ENCODE assay signal across 8 mouse cellular contexts in the genomic region with DNA sequence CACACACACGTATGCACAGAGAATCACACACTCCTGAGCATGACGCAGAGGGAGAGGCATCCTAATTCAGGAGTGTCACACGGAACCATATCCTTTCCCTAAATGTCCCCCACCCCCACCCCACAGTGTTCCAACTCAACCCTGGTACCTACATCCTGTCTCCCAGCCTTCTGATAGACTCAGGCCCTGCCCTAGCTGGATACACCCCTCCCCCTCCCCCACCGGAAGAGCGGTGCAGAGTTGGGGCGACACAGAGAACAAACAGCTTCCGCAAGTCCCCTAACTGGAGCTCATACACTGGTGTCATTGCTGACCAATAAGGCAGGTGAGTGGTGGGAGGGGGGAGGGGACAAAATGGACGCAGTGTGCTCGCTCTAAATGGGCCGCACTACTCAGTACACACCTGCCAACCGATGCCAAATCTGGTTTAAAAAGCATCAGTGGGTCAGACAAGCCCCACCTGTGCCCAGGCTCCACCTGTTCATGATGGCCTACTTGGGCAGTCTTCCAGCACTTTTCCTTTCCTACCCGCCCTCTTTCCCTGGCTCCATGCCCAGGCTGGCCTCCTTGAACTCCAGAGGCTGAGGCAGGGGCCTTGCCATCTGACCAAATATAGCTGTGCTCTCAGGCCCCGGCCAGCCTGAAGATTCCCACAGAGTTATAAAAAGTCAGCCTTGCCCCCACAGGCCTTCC. TPM values are rescaled to one million over a fixed set of nuclear protein-coding genes. Genes with fewer than 3 reads are reported as not detected.
DNase-seq lines count a peak whose midpoint lies in the region; ATAC-seq lines count a peak whose summit lies in the region.

No protein-coding gene starts in this region.

- no peak for DNase-seq in heart, postnatal 36 days
- DNase-seq in adrenal gland, postnatal 25 days: peak; percentile 67
- DNase-seq in naive thymus-derived CD4-positive, alpha-beta T cell, adult 2 months (ENCODE audit: low read depth): peak; percentile 70
- no peak for DNase-seq in embryo, embryonic 11 days
- DNase-seq in urinary bladder, adult 2 months (ENCODE audit: low spot score): no peak

- H3K4me2 ChIP-seq in heart, embryonic 12.5 days: no peak overlapping the region
- no peak overlapping the region for H3K4me2 ChIP-seq in intestine, embryonic 16.5 days (ENCODE audit: low read depth, low read length)

- intact Hi-C loops in heart, postnatal 36 days (cut with DNase I): no loop called here

- no peaks in the 10 kb centered on the region for H3K36me3 ChIP-seq in heart, embryonic 12.5 days
- no peaks in the 10 kb centered on the region for H3K36me3 ChIP-seq in intestine, embryonic 16.5 days (ENCODE audit: control insufficient read depth, insufficient read depth, low read length)

- H3K27ac ChIP-seq in heart, embryonic 12.5 days (ENCODE audit: poor library complexity, severe bottlenecking): peak overlapping the region; percentile 67
- 0 out of 2 replicates have a peak overlapping the region, but pooled peaks have one; percentile 16 for H3K27ac ChIP-seq in intestine, embryonic 16.5 days (ENCODE audit: low read length)

- peaks cover 52% of the 10 kb centered on the region for H3K4me1 ChIP-seq in heart, embryonic 12.5 days (replicated peaks)
- peaks cover 16% of the 10 kb centered on the region; the same call in 1 of the 2 replicates for H3K4me1 ChIP-seq in intestine, embryonic 16.5 days (ENCODE audit: control insufficient read depth, insufficient read depth, low read length)

- H3K9me3 ChIP-seq in heart, embryonic 12.5 days (replicated peaks): no peaks in the 10 kb centered on the region; the same call in 1 of the 2 replicates
- H3K9me3 ChIP-seq in intestine, embryonic 16.5 days (ENCODE audit: control insufficient read depth, low read length): no peaks in the 10 kb centered on the region

- H3K9ac ChIP-seq in heart, embryonic 12.5 days: no peak overlapping the region
- no peak overlapping the region for H3K9ac ChIP-seq in intestine, embryonic 16.5 days (ENCODE audit: low read depth, low read length)

- 61% methylated on average over 13 of the region's 13 CpGs for WGBS in heart, embryonic 12.5 days
- 68% methylated on average over 13 of the region's 13 CpGs for WGBS in intestine, embryonic 16.5 days

- ATAC-seq in heart, embryonic 12.5 days (ENCODE audit: insufficient number of reproducible peaks, low FRiP score): peak; percentile 46; the same call in 1 of the 2 replicates
- ATAC-seq in intestine, embryonic 16.5 days: peak; percentile 61
- ATAC-seq in granulocyte monocyte progenitor cell, adult 5-6 weeks (replicated peaks; ENCODE audit: poor library complexity, severe bottlenecking): no peak

- peaks cover 16% of the 10 kb centered on the region for H3K27me3 ChIP-seq in heart, embryonic 12.5 days (replicated peaks)
- H3K27me3 ChIP-seq in intestine, embryonic 16.5 days (replicated peaks; ENCODE audit: control insufficient read depth, insufficient read depth, low read length): peaks cover 7% of the 10 kb centered on the region; the same call in 1 of the 2 replicates

- no peak overlapping the region for H3K4me3 ChIP-seq in heart, embryonic 12.5 days
- no peak overlapping the region for H3K4me3 ChIP-seq in intestine, embryonic 16.5 days (ENCODE audit: low read length)

RNA-seq across cellular contexts. Expression of gene Cabp1, which starts 12.8 kb away (rescaled TPM):
- polyA plus RNA-seq in heart, embryonic 12.5 days (2016; fragmentation: Nextera tagmentation; extraction: Ambion mirVana): 0.34 and 0.54 TPM in 2 replicates
- 1 to 10 TPM; 1.8 to 3.2 TPM for total RNA-seq in heart, postnatal 36 days (2021)
- 36.4 and 44.4 TPM in 2 replicates for total RNA-seq in adrenal gland, postnatal 25 days (2021)
- 0.80 and 1.2 TPM in 2 replicates for polyA plus RNA-seq in intestine, embryonic 16.5 days (2015; fragmentation: Nextera tagmentation; extraction: Ambion mirVana)
- not detected in 2 replicates for total RNA-seq in granulocyte monocyte progenitor cell, adult 5-6 weeks (2014; fragmentation: Nextera tagmentation)
- not detected in 2 replicates for total RNA-seq in granulocyte monocyte progenitor cell, adult 5-6 weeks (2017)
- polyA plus RNA-seq in urinary bladder, adult 2 months (2012; rRNA removed): 3.6 and 3.9 TPM in 2 replicates

RNA-seq across cellular contexts. Expression of gene Mlec, which starts 23.4 kb away (rescaled TPM):
- 103 and 105 TPM in 2 replicates for polyA plus RNA-seq in heart, embryonic 12.5 days (2016; fragmentation: Nextera tagmentation; extraction: Ambion mirVana)
- total RNA-seq in heart, postnatal 36 days (2021): 10 to 100 TPM; 73.4 to 93.0 TPM
- 139 and 194 TPM in 2 replicates for total RNA-seq in adrenal gland, postnatal 25 days (2021)
- 68.5 and 82.4 TPM in 2 replicates for polyA plus RNA-seq in intestine, embryonic 16.5 days (2015; fragmentation: Nextera tagmentation; extraction: Ambion mirVana)
- 247 and 279 TPM in 2 replicates for total RNA-seq in granulocyte monocyte progenitor cell, adult 5-6 weeks (2014; fragmentation: Nextera tagmentation)
- total RNA-seq in granulocyte monocyte progenitor cell, adult 5-6 weeks (2017): 290 and 318 TPM in 2 replicates
- polyA plus RNA-seq in urinary bladder, adult 2 months (2012; rRNA removed): 82.1 and 95.2 TPM in 2 replicates

RNA-seq across cellular contexts. Expression of gene Unc119b, which starts 46.6 kb away (rescaled TPM):
- 22.8 and 23.2 TPM in 2 replicates for polyA plus RNA-seq in heart, embryonic 12.5 days (2016; fragmentation: Nextera tagmentation; extraction: Ambion mirVana)
- 10 to 100 TPM; 17.7 to 21.3 TPM for total RNA-seq in heart, postnatal 36 days (2021)
- total RNA-seq in adrenal gland, postnatal 25 days (2021): 36.2 and 41.3 TPM in 2 replicates
- polyA plus RNA-seq in intestine, embryonic 16.5 days (2015; fragmentation: Nextera tagmentation; extraction: Ambion mirVana): 22.1 and 23.2 TPM in 2 replicates
- 12.5 and 16.4 TPM in 2 replicates for total RNA-seq in granulocyte monocyte progenitor cell, adult 5-6 weeks (2014; fragmentation: Nextera tagmentation)
- total RNA-seq in granulocyte monocyte progenitor cell, adult 5-6 weeks (2017): 8.1 and 10.3 TPM in 2 replicates
- polyA plus RNA-seq in urinary bladder, adult 2 months (2012; rRNA removed): 24.0 and 27.4 TPM in 2 replicates

RNA-seq across cellular contexts. Expression of gene Pop5, which starts 54.2 kb away (rescaled TPM):
- 63.2 and 68.6 TPM in 2 replicates for polyA plus RNA-seq in heart, embryonic 12.5 days (2016; fragmentation: Nextera tagmentation; extraction: Ambion mirVana)
- total RNA-seq in heart, postnatal 36 days (2021): 10 to 100 TPM; 31.5 to 35.5 TPM
- 77.2 and 94.0 TPM in 2 replicates for total RNA-seq in adrenal gland, postnatal 25 days (2021)
- 124 and 141 TPM in 2 replicates for polyA plus RNA-seq in intestine, embryonic 16.5 days (2015; fragmentation: Nextera tagmentation; extraction: Ambion mirVana)
- 92.9 and 109 TPM in 2 replicates for total RNA-seq in granulocyte monocyte progenitor cell, adult 5-6 weeks (2014; fragmentation: Nextera tagmentation)
- total RNA-seq in granulocyte monocyte progenitor cell, adult 5-6 weeks (2017): 74.0 and 75.4 TPM in 2 replicates
- 52.7 and 63.5 TPM in 2 replicates for polyA plus RNA-seq in urinary bladder, adult 2 months (2012; rRNA removed)

Comparison
In these comparisons a context has a peak if more than half of its experiments do, and no peak if none do; other contexts are left out.
1. DNase-seq: peak in adrenal gland, postnatal 25 days (single experiment) and naive thymus-derived CD4-positive, alpha-beta T cell, adult 2 months (single experiment); none in heart, postnatal 36 days (0 of 2), embryo, embryonic 11 days (single experiment) and urinary bladder, adult 2 months (single experiment).